8 mouse cellular contexts compared by ENCODE assay signal in genomic region chr8:122853340-122853771, GRCm38 (mm10). TPM values are rescaled to one million over a fixed set of nuclear protein-coding genes. Genes with fewer than 3 reads are reported as not detected.
DNase-seq lines count a peak whose midpoint lies in the region; ATAC-seq and TF ChIP-seq lines count a peak whose summit lies in the region.

No protein-coding gene starts in this region.

- TF ChIP-seq POLR2A in embryonic fibroblast, embryonic 13.5 days (IDR thresholded peaks at IDR 0.05; ENCODE audit: low read depth, low read length): no peak

- peaks cover 2% of the 10 kb centered on the region; the same call in 1 of the 2 replicates for H3K27me3 ChIP-seq in heart, embryonic 16.5 days (ENCODE audit: control insufficient read depth, insufficient read depth, low read length)
- no peaks in the 10 kb centered on the region for H3K27me3 ChIP-seq in intestine, postnatal 0 days (replicated peaks; ENCODE audit: control insufficient read depth, insufficient read depth, low read length)

- DNase-seq in heart, postnatal 36 days: no peak
- DNase-seq in brain, adult 2 months (ENCODE audit: low read depth, low spot score): peak; percentile 88
- peak; percentile 70 for DNase-seq in testis, postnatal 10 days (ENCODE audit: low spot score)
- no peak for DNase-seq in left cerebral cortex, adult 8-10 months (ENCODE audit: low spot score in 2 of 2)
- DNase-seq in thymus, postnatal 4 days: no peak

- no peak for ATAC-seq in heart, embryonic 16.5 days (replicated peaks; ENCODE audit: extremely low read depth, insufficient read depth, low FRiP score)
- peak; percentile 17; the same call in 1 of the 2 replicates for ATAC-seq in intestine, postnatal 0 days

- no peaks in the 10 kb centered on the region for H3K9me3 ChIP-seq in heart, embryonic 16.5 days (replicated peaks; ENCODE audit: control insufficient read depth, low read length)
- H3K9me3 ChIP-seq in intestine, postnatal 0 days (ENCODE audit: control insufficient read depth): no peaks in the 10 kb centered on the region

- intact Hi-C loops in heart, postnatal 36 days (cut with DNase I): no loop called here

- H3K27ac ChIP-seq in heart, embryonic 16.5 days (ENCODE audit: low read length): no peak overlapping the region
- H3K27ac ChIP-seq in embryonic fibroblast, embryonic 13.5 days (ENCODE audit: insufficient read depth, low read length): 0 out of 2 replicates have a peak overlapping the region, but pooled peaks have one; percentile 5
- H3K27ac ChIP-seq in intestine, postnatal 0 days (ENCODE audit: low read depth, low read length): no peak overlapping the region

- H3K4me1 ChIP-seq in heart, embryonic 16.5 days (ENCODE audit: control insufficient read depth, insufficient read depth, low read length): peaks cover 6% of the 10 kb centered on the region
- peaks cover 6% of the 10 kb centered on the region; the same call in 1 of the 2 replicates for H3K4me1 ChIP-seq in embryonic fibroblast, embryonic 13.5 days (ENCODE audit: control insufficient read depth, insufficient read depth, low read length)
- H3K4me1 ChIP-seq in intestine, postnatal 0 days (replicated peaks; ENCODE audit: control insufficient read depth, insufficient read depth, low read length): no peaks in the 10 kb centered on the region

- no peak for TF ChIP-seq CTCF in embryonic fibroblast, embryonic 13.5 days (IDR thresholded peaks at IDR 0.05; ENCODE audit: borderline replicate concordance, insufficient read depth, low read length)
- no peak for TF ChIP-seq CTCF in intestine, postnatal 0 days (IDR thresholded peaks at IDR 0.05; ENCODE audit: low read depth)

- no peaks in the 10 kb centered on the region for H3K36me3 ChIP-seq in heart, embryonic 16.5 days (ENCODE audit: control insufficient read depth, insufficient read depth)
- no peaks in the 10 kb centered on the region for H3K36me3 ChIP-seq in intestine, postnatal 0 days (ENCODE audit: control insufficient read depth, insufficient read depth)

- no peak overlapping the region for H3K9ac ChIP-seq in heart, embryonic 16.5 days (ENCODE audit: low read length)
- H3K9ac ChIP-seq in intestine, postnatal 0 days (ENCODE audit: low read depth, low read length): no peak overlapping the region

- WGBS in heart, embryonic 16.5 days: 34% methylated on average over 11 of the region's 11 CpGs
- 21% methylated on average over 11 of the region's 11 CpGs for whole genome bisulfite sequencing in intestine, postnatal 0 days

- peak overlapping the region; percentile 10; the same call in 1 of the 2 replicates for H3K4me2 ChIP-seq in heart, embryonic 16.5 days (ENCODE audit: low read depth, low read length)
- H3K4me2 ChIP-seq in intestine, postnatal 0 days (replicated peaks; ENCODE audit: low read depth): no peak overlapping the region

- no peak overlapping the region for H3K4me3 ChIP-seq in heart, embryonic 16.5 days (ENCODE audit: low read length)
- H3K4me3 ChIP-seq in embryonic fibroblast, embryonic 13.5 days (ENCODE audit: insufficient read depth, low read length): no peak overlapping the region
- no peak overlapping the region for H3K4me3 ChIP-seq in intestine, postnatal 0 days (ENCODE audit: low read depth, low read length)

RNA-seq across cellular contexts. Expression of gene Cdh15, which starts 5.6 kb away (rescaled TPM):
- polyA plus RNA-seq in heart, embryonic 16.5 days (2015; fragmentation: Nextera tagmentation; extraction: Ambion mirVana): 0.41 and 0.51 TPM in 2 replicates
- total RNA-seq in heart, postnatal 36 days (2021): not detected
- polyA plus RNA-seq in embryonic fibroblast, embryonic 13.5 days (2011; ENCODE audit: insufficient read length, low read depth, missing spikeins): 0.21 TPM in 1 of 2 replicates, not detected in the other
- 0.04 and 0.07 TPM in 2 replicates for polyA plus RNA-seq in intestine, postnatal 0 days (2015; fragmentation: Nextera tagmentation; extraction: Ambion mirVana)
- total RNA-seq in left cerebral cortex, adult 8-10 months (2022): 1 to 10 TPM in 3 of 4 experiments, under 1 TPM in 1; 0.62 to 1.2 (median 1.1) TPM

Comparison
In these comparisons a context has a peak if more than half of its experiments do, and no peak if none do; other contexts are left out.
1. DNase-seq: peak in brain, adult 2 months (single experiment) and testis, postnatal 10 days (single experiment); none in heart, postnatal 36 days (0 of 2), left cerebral cortex, adult 8-10 months (0 of 2) and thymus, postnatal 4 days (single experiment).